Comparison of ENCODE assay signal across 8 mouse cellular contexts in the genomic region with DNA sequence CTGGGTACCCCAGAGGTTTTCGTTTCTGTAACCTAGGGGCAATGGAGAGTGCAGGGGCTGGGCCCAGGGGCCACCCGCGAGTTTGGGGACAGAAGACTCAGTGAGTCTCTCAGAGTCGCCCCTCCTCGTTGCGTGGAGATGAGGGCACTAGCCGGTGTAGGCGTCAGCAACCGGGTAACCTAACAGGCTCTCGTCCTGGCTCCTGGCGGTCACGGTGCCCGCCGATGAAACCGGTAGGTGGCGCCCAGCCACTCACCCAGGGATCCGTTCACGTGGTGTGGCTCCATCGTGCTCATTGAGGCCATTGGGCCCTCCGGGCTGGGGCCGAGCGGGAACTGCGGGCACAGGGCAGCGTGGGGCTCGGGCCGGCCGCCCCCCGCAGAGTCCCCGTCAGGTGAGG. TPM values are rescaled to one million over a fixed set of nuclear protein-coding genes. Genes with fewer than 3 reads are reported as not detected.
A peak's percentile ranks its signal among the peaks of the same experiment; 100 is the strongest.
DNase-seq lines count a peak whose midpoint lies in the region; ATAC-seq and TF ChIP-seq lines count a peak whose summit lies in the region.

No protein-coding gene starts in this region.

- TF ChIP-seq POLR2A in bone marrow, adult 2 months (IDR thresholded peaks at IDR 0.05; ENCODE audit: borderline replicate concordance, control insufficient read depth, low read depth, low read length): no peak

- peak; percentile 4 for ATAC-seq in embryonic facial prominence, embryonic 11.5 days (replicated peaks; ENCODE audit: insufficient number of reproducible peaks, low FRiP score, low TSS enrichment, low read depth)
- ATAC-seq in kidney, embryonic 14.5 days (ENCODE audit: low FRiP score, low TSS enrichment): 0 out of 2 replicates have a peak, but pooled peaks have one; percentile 6

- H3K4me1 ChIP-seq in bone marrow, adult 2 months (ENCODE audit: control insufficient read depth, insufficient read depth, low read length): peaks cover 4% of the 10 kb centered on the region
- peaks cover 21% of the 10 kb centered on the region for H3K4me1 ChIP-seq in embryonic facial prominence, embryonic 11.5 days (ENCODE audit: control insufficient read depth, insufficient read depth, low read length)
- peaks cover 84% of the 10 kb centered on the region for H3K4me1 ChIP-seq in heart, embryonic 10.5 days
- peaks cover 67% of the 10 kb centered on the region for H3K4me1 ChIP-seq in kidney, embryonic 14.5 days (ENCODE audit: control insufficient read depth, insufficient read depth, low read length)

- no peak overlapping the region for H3K27ac ChIP-seq in bone marrow, adult 2 months (ENCODE audit: control insufficient read depth, insufficient read depth, low read depth, low read length, poor library complexity)
- no peak overlapping the region for H3K27ac ChIP-seq in embryonic facial prominence, embryonic 11.5 days (replicated peaks; ENCODE audit: low read depth, low read length)
- H3K27ac ChIP-seq in heart, embryonic 10.5 days: peak overlapping the region; percentile 89
- peak overlapping the region; percentile 62 for H3K27ac ChIP-seq in kidney, embryonic 14.5 days (ENCODE audit: low read depth, low read length)

- H3K4me2 ChIP-seq in embryonic facial prominence, embryonic 11.5 days (ENCODE audit: low read depth, low read length): peak overlapping the region; percentile 81
- H3K4me2 ChIP-seq in kidney, embryonic 14.5 days (replicated peaks; ENCODE audit: low read depth, low read length): peak overlapping the region; percentile 82

- peaks cover 4% of the 10 kb centered on the region for H3K36me3 ChIP-seq in embryonic facial prominence, embryonic 11.5 days (replicated peaks; ENCODE audit: control insufficient read depth, insufficient read depth, low read depth, low read length)
- peaks cover 36% of the 10 kb centered on the region for H3K36me3 ChIP-seq in heart, embryonic 10.5 days
- peaks cover 33% of the 10 kb centered on the region for H3K36me3 ChIP-seq in kidney, embryonic 14.5 days (ENCODE audit: control insufficient read depth, insufficient read depth, low read length)

- peak overlapping the region; percentile 64 for H3K9ac ChIP-seq in embryonic facial prominence, embryonic 11.5 days (replicated peaks; ENCODE audit: low read length)
- H3K9ac ChIP-seq in kidney, embryonic 14.5 days (ENCODE audit: low read depth, low read length): peak overlapping the region; percentile 69

- DNase-seq in embryonic facial prominence, embryonic 11.5 days (ENCODE audit: low spot score): peak; percentile 87
- peak; percentile 93 for DNase-seq in heart, embryonic 10.5 days (ENCODE audit: low spot score)
- DNase-seq in liver: peak; percentile 80
- peak; percentile 89 for DNase-seq in neural tube, embryonic 10.5 days (ENCODE audit: extremely low spot score, low spot score)
- DNase-seq in urinary bladder, adult 2 months (ENCODE audit: low spot score): peak; percentile 70
- DNase-seq in spleen, postnatal 36 days (ENCODE audit: low spot score in 2 of 2): no peak

- WGBS in bone marrow, adult 2 months: 77% methylated on average over 29 of the region's 29 CpGs
- WGBS in embryonic facial prominence, embryonic 11.5 days: 1% methylated on average over 29 of the region's 29 CpGs
- WGBS in heart, embryonic 10.5 days: 5% methylated on average over 29 of the region's 29 CpGs
- 1% methylated on average over 29 of the region's 29 CpGs for WGBS in kidney, embryonic 14.5 days

- no peaks in the 10 kb centered on the region for H3K9me3 ChIP-seq in embryonic facial prominence, embryonic 11.5 days (replicated peaks; ENCODE audit: control insufficient read depth, low read length)
- no peaks in the 10 kb centered on the region for H3K9me3 ChIP-seq in heart, embryonic 10.5 days
- no peaks in the 10 kb centered on the region; the same call in 1 of the 2 replicates for H3K9me3 ChIP-seq in kidney, embryonic 14.5 days (ENCODE audit: control insufficient read depth, low read length)

- TF ChIP-seq CTCF in bone marrow, adult 2 months (IDR thresholded peaks at IDR 0.05; ENCODE audit: control insufficient read depth, insufficient read depth, low read length): peak; percentile 31; the same call in 1 of the 2 replicates

- H3K4me3 ChIP-seq in bone marrow, adult 2 months (replicated peaks; ENCODE audit: control insufficient read depth, low read depth, low read length): no peak overlapping the region
- peak overlapping the region; percentile 35 for H3K4me3 ChIP-seq in embryonic facial prominence, embryonic 11.5 days (ENCODE audit: low read depth, low read length)
- peak overlapping the region; percentile 68 for H3K4me3 ChIP-seq in heart, embryonic 10.5 days
- H3K4me3 ChIP-seq in kidney, embryonic 14.5 days (ENCODE audit: low read length): peak overlapping the region; percentile 45

- H3K27me3 ChIP-seq in embryonic facial prominence, embryonic 11.5 days (ENCODE audit: control insufficient read depth, insufficient read depth, low read length): no peaks in the 10 kb centered on the region
- H3K27me3 ChIP-seq in heart, embryonic 10.5 days (ENCODE audit: insufficient read depth, poor library complexity, severe bottlenecking): peaks cover 24% of the 10 kb centered on the region; the same call in 1 of the 2 replicates
- H3K27me3 ChIP-seq in kidney, embryonic 14.5 days (ENCODE audit: control insufficient read depth, insufficient read depth, low read length): no peaks in the 10 kb centered on the region

RNA-seq across cellular contexts. Expression of gene Isyna1, which starts 4.1 kb away (rescaled TPM):
- polyA plus RNA-seq in bone marrow, adult 2 months (2011; ENCODE audit: insufficient read depth, insufficient read length, low replicate concordance, missing spikeins): 11.2 and 23.7 TPM in 2 replicates
- 79.0 and 87.9 TPM in 2 replicates for polyA plus RNA-seq in embryonic facial prominence, embryonic 11.5 days (2014; fragmentation: Nextera tagmentation; extraction: Ambion mirVana)
- polyA plus RNA-seq in heart, embryonic 10.5 days (2016; fragmentation: Nextera tagmentation; extraction: Ambion mirVana): 192 and 214 TPM in 2 replicates
- 102 and 118 TPM in 2 replicates for polyA plus RNA-seq in kidney, embryonic 14.5 days (2014; fragmentation: Nextera tagmentation; extraction: Ambion mirVana)
- polyA plus RNA-seq in urinary bladder, adult 2 months (2012; rRNA removed): 37.9 and 49.6 TPM in 2 replicates

RNA-seq across cellular contexts. Expression of gene Ssbp4, which starts 10.4 kb away (rescaled TPM):
- 45.2 and 107 TPM in 2 replicates for polyA plus RNA-seq in bone marrow, adult 2 months (2011; ENCODE audit: insufficient read depth, insufficient read length, low replicate concordance, missing spikeins)
- 108 and 123 TPM in 2 replicates for polyA plus RNA-seq in embryonic facial prominence, embryonic 11.5 days (2014; fragmentation: Nextera tagmentation; extraction: Ambion mirVana)
- 67.3 and 107 TPM in 2 replicates for polyA plus RNA-seq in heart, embryonic 10.5 days (2016; fragmentation: Nextera tagmentation; extraction: Ambion mirVana)
- 172 and 220 TPM in 2 replicates for polyA plus RNA-seq in kidney, embryonic 14.5 days (2014; fragmentation: Nextera tagmentation; extraction: Ambion mirVana)
- polyA plus RNA-seq in urinary bladder, adult 2 months (2012; rRNA removed): 73.5 and 74.6 TPM in 2 replicates

RNA-seq across cellular contexts. Expression of gene Lrrc25, which starts 17.7 kb away (rescaled TPM):
- polyA plus RNA-seq in bone marrow, adult 2 months (2011; ENCODE audit: insufficient read depth, insufficient read length, low replicate concordance, missing spikeins): 3.4 and 18.8 TPM in 2 replicates
- polyA plus RNA-seq in embryonic facial prominence, embryonic 11.5 days (2014; fragmentation: Nextera tagmentation; extraction: Ambion mirVana): 0.32 and 0.98 TPM in 2 replicates
- polyA plus RNA-seq in heart, embryonic 10.5 days (2016; fragmentation: Nextera tagmentation; extraction: Ambion mirVana): 0.15 and 1.4 TPM in 2 replicates
- 1.1 and 1.4 TPM in 2 replicates for polyA plus RNA-seq in kidney, embryonic 14.5 days (2014; fragmentation: Nextera tagmentation; extraction: Ambion mirVana)
- polyA plus RNA-seq in urinary bladder, adult 2 months (2012; rRNA removed): 5.2 and 6.2 TPM in 2 replicates

RNA-seq across cellular contexts. Expression of gene Gdf15, which starts 34.0 kb away (rescaled TPM):
- 3.1 TPM in 1 of 2 replicates, not detected in the other for polyA plus RNA-seq in bone marrow, adult 2 months (2011; ENCODE audit: insufficient read depth, insufficient read length, low replicate concordance, missing spikeins)
- polyA plus RNA-seq in embryonic facial prominence, embryonic 11.5 days (2014; fragmentation: Nextera tagmentation; extraction: Ambion mirVana): 0.20 TPM in 1 of 2 replicates, not detected in the other
- polyA plus RNA-seq in heart, embryonic 10.5 days (2016; fragmentation: Nextera tagmentation; extraction: Ambion mirVana): 0.43 and 1.6 TPM in 2 replicates
- 0.31 and 0.41 TPM in 2 replicates for polyA plus RNA-seq in kidney, embryonic 14.5 days (2014; fragmentation: Nextera tagmentation; extraction: Ambion mirVana)
- polyA plus RNA-seq in urinary bladder, adult 2 months (2012; rRNA removed): 0.84 and 1.1 TPM in 2 replicates

RNA-seq across cellular contexts. Expression of gene Ell, which starts 59.0 kb away (rescaled TPM):
- polyA plus RNA-seq in bone marrow, adult 2 months (2011; ENCODE audit: insufficient read depth, insufficient read length, low replicate concordance, missing spikeins): 11.9 and 17.8 TPM in 2 replicates
- polyA plus RNA-seq in embryonic facial prominence, embryonic 11.5 days (2014; fragmentation: Nextera tagmentation; extraction: Ambion mirVana): 15.3 and 16.1 TPM in 2 replicates
- 15.8 and 18.5 TPM in 2 replicates for polyA plus RNA-seq in heart, embryonic 10.5 days (2016; fragmentation: Nextera tagmentation; extraction: Ambion mirVana)
- 12.9 and 22.4 TPM in 2 replicates for polyA plus RNA-seq in kidney, embryonic 14.5 days (2014; fragmentation: Nextera tagmentation; extraction: Ambion mirVana)
- polyA plus RNA-seq in urinary bladder, adult 2 months (2012; rRNA removed): 21.3 and 26.9 TPM in 2 replicates

Comparison
In these comparisons a context has a peak if more than half of its experiments do, and no peak if none do; other contexts are left out.
1. H3K27ac ChIP-seq: peak in heart, embryonic 10.5 days (single experiment) and kidney, embryonic 14.5 days (single experiment); none in bone marrow, adult 2 months (single experiment) and embryonic facial prominence, embryonic 11.5 days (single experiment).
2. DNase-seq: peak in embryonic facial prominence, embryonic 11.5 days (single experiment), heart, embryonic 10.5 days (single experiment), liver (single experiment), neural tube, embryonic 10.5 days (single experiment) and urinary bladder, adult 2 months (single experiment); none in spleen, postnatal 36 days (0 of 2).